17 mouse cellular contexts compared by ENCODE assay signal in the genomic region with DNA sequence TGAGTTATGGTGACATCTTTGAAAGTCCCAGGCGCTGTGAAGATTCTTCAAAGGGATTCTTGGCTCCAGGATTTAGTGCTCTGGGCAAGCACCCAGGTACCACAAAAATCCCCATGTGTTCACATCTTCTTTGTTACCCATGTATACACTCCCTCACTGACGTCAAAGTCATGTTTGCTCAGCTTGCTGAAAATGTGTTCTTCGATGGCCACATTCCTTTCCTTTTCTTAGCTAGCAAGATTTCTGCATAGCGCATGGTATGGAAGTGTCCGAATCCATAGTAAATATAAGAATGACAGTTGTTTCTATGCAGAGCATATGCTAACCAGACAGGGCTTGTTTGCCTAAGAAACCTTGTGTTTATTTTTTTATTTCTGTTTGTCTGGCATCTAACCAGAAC.
"Had no signal": no experiment of that assay in that cellular context is flagged by ENCODE, and none has a peak within 500 bp of the region (broad histone marks: within the 10 kb centered on the region; RNA-seq: fewer than 3 reads in every experiment).

No protein-coding gene starts in this region.

- H3K36me3 ChIP-seq: liver, embryonic 13.5 days; liver, embryonic 15.5 days; midbrain, embryonic 13.5 days; midbrain, embryonic 15.5 days; neural tube, embryonic 13.5 days; stomach, embryonic 15.5 days had no signal

- H3K27me3 ChIP-seq: liver, embryonic 13.5 days; liver, embryonic 15.5 days; megakaryocyte, embryonic 14.5 days; midbrain, embryonic 13.5 days; midbrain, embryonic 15.5 days; neural tube, embryonic 13.5 days; stomach, embryonic 15.5 days had no signal

- H3K9ac ChIP-seq: liver, embryonic 13.5 days; liver, embryonic 15.5 days; liver, postnatal 0 days; midbrain, embryonic 13.5 days; midbrain, embryonic 15.5 days; neural tube, embryonic 13.5 days; stomach, embryonic 15.5 days had no signal

- ATAC-seq: liver, postnatal 0 days; midbrain, embryonic 13.5 days; midbrain, embryonic 15.5 days had no signal

- H3K9me3 ChIP-seq: liver, embryonic 13.5 days; liver, embryonic 15.5 days; midbrain, embryonic 13.5 days; midbrain, embryonic 15.5 days; neural tube, embryonic 13.5 days; stomach, embryonic 15.5 days had no signal

- H3K4me3 ChIP-seq: liver, embryonic 13.5 days; liver, embryonic 15.5 days; midbrain, embryonic 13.5 days; midbrain, embryonic 15.5 days; neural tube, embryonic 13.5 days; stomach, embryonic 15.5 days had no signal

- H3K4me2 ChIP-seq: liver, embryonic 13.5 days; liver, embryonic 15.5 days; midbrain, embryonic 11.5 days; midbrain, embryonic 13.5 days; midbrain, embryonic 15.5 days; neural tube, embryonic 13.5 days; stomach, embryonic 15.5 days had no signal

- H3K27ac ChIP-seq: liver, embryonic 13.5 days; liver, embryonic 15.5 days; macrophage; midbrain, embryonic 13.5 days; midbrain, embryonic 15.5 days; neural tube, embryonic 13.5 days; stomach, embryonic 15.5 days; stomach, postnatal 0 days had no signal

- H3K4me1 ChIP-seq: liver, embryonic 13.5 days; liver, embryonic 15.5 days; megakaryocyte, embryonic 14.5 days; midbrain, embryonic 13.5 days; midbrain, embryonic 15.5 days; neural tube, embryonic 13.5 days; stomach, embryonic 15.5 days had no signal

- DNase-seq: liver, embryonic 13.5 days; liver, postnatal 0 days; lung, adult 2 months; lung, postnatal 36 days; right cerebral cortex, postnatal 14 days; thymus, adult 2 months; thymus, postnatal 25 days; thymus, postnatal 4 days had no signal
